Mouse (Mus musculus): ENCODE data around the gene Gprin3.
A peak's percentile ranks its signal among the peaks of the same experiment; 100 is the strongest.

The Gprin3 gene

GRCm38 (mm10) chr6:59425824-59426533 lies at the start of gene Gprin3:
Gprin3 (minus strand) TSS chr6:59426294.
- DNase-seq = peak; percentile 96 to 97

- DNase-seq = no peak
Observed at GRCm38 (mm10) chr6:59458861-59459260, 32.8 kb upstream of the Gprin3 start.

DNA sequence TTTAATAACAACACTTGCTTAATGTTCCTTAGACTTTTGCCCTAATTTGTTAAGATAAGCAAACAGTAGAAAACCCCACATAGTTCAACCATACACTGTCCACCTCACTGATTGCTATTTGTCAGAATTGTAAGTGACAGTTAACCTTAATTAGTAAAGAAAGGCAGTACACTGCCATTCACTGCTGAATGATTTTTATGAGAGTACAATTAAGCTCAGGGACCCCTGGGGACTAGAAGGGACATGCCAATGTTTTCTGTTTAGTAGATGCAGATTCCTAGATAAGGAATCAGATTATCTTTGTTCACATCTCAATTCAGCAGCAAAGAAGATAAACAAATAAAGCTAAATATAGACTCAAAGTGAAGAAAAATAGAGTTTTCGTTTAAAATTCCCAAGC lies 30.0 kb upstream of the Gprin3 start:
- DNase-seq = peak; percentile 33 to 44

GRCm38 (mm10) chr6:59451348-59451747 lies 25.3 kb upstream of the Gprin3 start:
- peak; percentile 14 to 17 for DNase-seq

GRCm38 (mm10) chr6:59445101-59445503 lies 19.0 kb upstream of the Gprin3 start:
- DNase-seq = peak; percentile 83 to 85

DNA sequence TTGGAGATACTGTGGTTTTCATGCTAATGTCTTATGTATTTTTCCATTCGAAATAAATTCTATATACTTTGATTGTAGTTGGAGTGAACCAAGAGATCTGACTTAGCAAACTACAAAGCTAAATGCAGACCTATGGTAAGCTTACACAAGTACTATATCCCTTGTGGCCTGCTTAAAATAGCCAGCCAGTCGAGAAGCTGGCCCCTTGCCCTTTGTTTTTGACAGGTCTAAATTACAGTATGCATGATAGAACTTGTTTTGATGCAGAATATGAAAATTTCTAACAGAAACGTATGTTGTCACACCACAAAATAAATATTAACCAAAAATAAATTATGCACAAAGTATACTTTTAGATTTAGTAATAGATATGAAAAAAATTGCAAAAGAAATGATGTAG lies 9.8 kb upstream of the Gprin3 start:
- peak; percentile 57 to 58 for DNase-seq

- DNase-seq = no peak
Observed at GRCm38 (mm10) chr6:59433116-59433515, 7.0 kb upstream of the Gprin3 start.

DNA sequence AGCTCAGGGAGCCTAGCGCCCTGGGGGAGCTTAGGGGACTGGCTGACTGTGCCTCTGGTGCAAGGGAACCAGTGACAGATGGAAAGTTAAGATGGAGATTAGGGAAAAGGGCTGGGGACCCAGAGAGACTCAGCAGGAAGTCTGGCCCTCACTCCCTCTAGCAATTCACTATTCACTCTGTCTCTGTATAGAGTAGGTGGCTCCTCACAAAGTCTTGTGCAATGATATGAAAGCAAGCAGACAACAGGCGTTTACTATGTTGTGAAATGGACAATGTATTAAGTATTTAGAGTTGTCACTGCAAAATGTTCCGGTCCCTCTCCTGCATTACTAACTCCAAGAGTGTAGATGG lies 416 bp upstream of the Gprin3 start:
- no peak for DNase-seq

- DNase-seq = peak; percentile 11 to 41
Observed at GRCm38 (mm10) chr6:59424871-59425740, 988 bp downstream of the Gprin3 start.

- peak; percentile 53 to 55 for DNase-seq
Observed at GRCm38 (mm10) chr6:59423836-59424235, 2.3 kb downstream of the Gprin3 start.

DNA sequence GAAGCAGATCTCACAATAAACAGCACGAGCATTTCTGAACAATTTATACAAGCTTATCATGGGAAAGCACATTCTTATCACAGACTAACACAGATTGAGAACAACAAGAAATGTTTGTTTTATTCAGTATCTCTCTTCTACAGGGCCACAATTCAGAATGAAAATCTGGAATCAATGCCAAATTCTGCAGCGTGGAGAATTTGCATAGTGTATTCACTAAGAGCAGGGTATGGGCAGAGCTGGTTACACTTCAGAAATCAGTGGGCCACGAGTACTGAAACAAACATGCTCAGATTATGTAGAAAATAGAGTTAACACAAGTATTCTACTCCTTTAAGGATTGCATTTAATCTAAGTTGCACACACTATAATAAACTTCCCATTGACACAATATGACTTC lies 6.8 kb downstream of the Gprin3 start:
- no peak for DNase-seq

DNA sequence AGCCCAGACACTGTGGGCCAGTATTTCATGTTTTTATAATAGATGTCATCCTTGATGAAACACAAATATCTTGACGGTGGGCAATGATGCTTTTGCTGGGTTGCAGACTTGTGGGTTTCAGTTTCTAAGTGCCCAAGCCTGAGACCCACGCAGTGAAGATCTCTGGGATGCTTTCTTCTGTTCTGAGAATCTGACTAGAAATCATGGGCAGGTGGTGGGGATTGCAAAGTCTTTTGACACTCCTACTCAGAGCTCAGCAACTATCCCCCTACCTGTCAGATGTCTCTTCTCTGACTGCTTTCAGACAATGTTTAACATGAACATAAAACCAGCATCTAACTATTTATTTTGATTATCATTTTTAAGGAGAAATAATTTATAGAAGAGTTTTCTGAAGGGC lies 7.4 kb downstream of the Gprin3 start:
- DNase-seq = no peak

GRCm38 (mm10) chr6:59414816-59415215 lies 11.3 kb downstream of the Gprin3 start:
- no peak for DNase-seq

GRCm38 (mm10) chr6:59412417-59413346 lies 13.4 kb downstream of the Gprin3 start:
- peak in 1 of 2 experiments; percentile 38 for DNase-seq

- DNase-seq = peak; percentile 45 to 53
Observed at GRCm38 (mm10) chr6:59409001-59409700, 16.9 kb downstream of the Gprin3 start.

DNA sequence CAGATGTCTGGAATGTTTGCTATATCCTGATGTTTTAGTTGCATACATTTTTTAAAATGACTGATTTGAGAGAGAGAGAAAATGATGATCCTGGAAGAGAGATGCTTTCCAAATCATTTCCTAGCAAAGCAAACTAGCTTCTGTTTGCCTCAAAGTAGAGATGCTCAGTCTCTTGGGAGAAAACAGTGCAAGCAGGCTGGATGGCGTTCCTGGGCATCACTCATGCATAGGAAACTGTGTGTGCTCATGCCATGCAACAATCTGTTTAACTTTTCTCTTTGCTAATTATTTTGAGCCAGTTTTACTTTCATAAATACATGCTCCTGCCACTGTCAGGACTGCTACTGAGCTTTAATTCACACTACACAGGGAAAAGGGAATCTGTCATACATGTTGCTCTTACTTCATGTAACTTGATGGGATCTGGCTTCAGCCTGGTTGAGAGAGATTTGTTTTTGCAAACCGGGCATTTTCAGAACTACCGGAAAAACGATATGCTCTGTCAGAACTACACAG lies 18.6 kb downstream of the Gprin3 start:
- no peak for DNase-seq

- peak; percentile 15 to 30 for DNase-seq
Observed at GRCm38 (mm10) chr6:59390208-59390607, 35.9 kb downstream of the Gprin3 start.

- no peak for DNase-seq
Observed at GRCm38 (mm10) chr6:59365300-59365699, 60.8 kb downstream of the Gprin3 start.

DNA sequence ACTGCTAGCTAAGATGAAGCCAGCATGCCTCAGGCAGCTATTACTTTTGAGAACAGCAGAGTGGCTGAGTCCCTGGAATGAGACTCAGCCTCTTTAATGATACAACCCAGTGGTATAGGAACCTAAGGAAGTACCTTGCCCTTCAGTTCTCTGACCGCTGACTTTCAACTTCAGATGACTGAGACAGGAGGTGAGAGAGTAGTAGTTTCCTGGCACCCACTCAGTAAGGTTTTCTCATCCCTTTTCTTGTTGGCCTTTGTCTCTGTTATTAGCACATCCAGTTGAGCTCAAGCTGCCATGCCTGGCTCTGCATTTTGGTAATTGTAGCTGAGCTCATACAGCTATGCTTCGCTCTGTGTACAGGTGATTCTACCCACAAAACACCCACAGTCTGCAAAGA lies 62.8 kb downstream of the Gprin3 start:
- no peak for DNase-seq

GRCm38 (mm10) chr6:59354943-59355342 lies 71.2 kb downstream of the Gprin3 start:
- DNase-seq = peak in 1 of 2 experiments; percentile 22

- DNase-seq = peak; percentile 81 to 89
Observed at GRCm38 (mm10) chr6:59351108-59351789, 74.8 kb downstream of the Gprin3 start.

Data from cerebellum, postnatal 10 days (tissue).